Mouse (Mus musculus): Measurements from ENCODE around the gene Tgm7. TPM values are rescaled to one million over a fixed set of nuclear protein-coding genes. Genes with fewer than 3 reads are reported as not detected.
"Not testable (repeated sequence)": the region's sequence is repeated elsewhere in the genome, so short reads cannot be mapped to it uniquely, and the experiment has no call there.

Tgm7 gene
- polyA plus RNA-seq, 1 experiment, result not detected

GRCm38 (mm10) chr2:121137371-121137770 lies 27.8 kb upstream of the Tgm7 start:
- TF ChIP-seq POLR2A (IDR thresholded peaks at IDR 0.05; ENCODE audit: borderline replicate concordance, control insufficient read depth, low read depth, low read length) (no peak), CTCF (IDR thresholded peaks at IDR 0.05; ENCODE audit: control insufficient read depth, insufficient read depth, low read length) (no peak)
- Histone ChIP-seq H3K4me1 (ENCODE audit: control insufficient read depth, insufficient read depth, low read length) (peaks cover 3% of the 10 kb centered on the region; the same call in 1 of the 2 replicates), H3K27ac (ENCODE audit: control insufficient read depth, insufficient read depth, low read depth, low read length, poor library complexity) (no peak overlapping the region), H3K4me3 (replicated peaks; ENCODE audit: control insufficient read depth, low read depth, low read length) (no peak overlapping the region)
- WGBS, result 61% methylated on average over 4 of the region's 4 CpGs

GRCm38 (mm10) chr2:121132822-121133221 lies 23.2 kb upstream of the Tgm7 start:
- no peaks in the 10 kb centered on the region for H3K4me1 ChIP-seq (ENCODE audit: control insufficient read depth, insufficient read depth, low read length)
- H3K27ac ChIP-seq (ENCODE audit: control insufficient read depth, insufficient read depth, low read depth, low read length, poor library complexity), result no peak overlapping the region
- TF ChIP-seq CTCF (IDR thresholded peaks at IDR 0.05; ENCODE audit: control insufficient read depth, insufficient read depth, low read length) (no peak), POLR2A (IDR thresholded peaks at IDR 0.05; ENCODE audit: borderline replicate concordance, control insufficient read depth, low read depth, low read length) (no peak)
- 63% methylated on average over 1 of the region's 1 CpGs for WGBS
- no peak overlapping the region for H3K4me3 ChIP-seq (replicated peaks; ENCODE audit: control insufficient read depth, low read depth, low read length)

DNA sequence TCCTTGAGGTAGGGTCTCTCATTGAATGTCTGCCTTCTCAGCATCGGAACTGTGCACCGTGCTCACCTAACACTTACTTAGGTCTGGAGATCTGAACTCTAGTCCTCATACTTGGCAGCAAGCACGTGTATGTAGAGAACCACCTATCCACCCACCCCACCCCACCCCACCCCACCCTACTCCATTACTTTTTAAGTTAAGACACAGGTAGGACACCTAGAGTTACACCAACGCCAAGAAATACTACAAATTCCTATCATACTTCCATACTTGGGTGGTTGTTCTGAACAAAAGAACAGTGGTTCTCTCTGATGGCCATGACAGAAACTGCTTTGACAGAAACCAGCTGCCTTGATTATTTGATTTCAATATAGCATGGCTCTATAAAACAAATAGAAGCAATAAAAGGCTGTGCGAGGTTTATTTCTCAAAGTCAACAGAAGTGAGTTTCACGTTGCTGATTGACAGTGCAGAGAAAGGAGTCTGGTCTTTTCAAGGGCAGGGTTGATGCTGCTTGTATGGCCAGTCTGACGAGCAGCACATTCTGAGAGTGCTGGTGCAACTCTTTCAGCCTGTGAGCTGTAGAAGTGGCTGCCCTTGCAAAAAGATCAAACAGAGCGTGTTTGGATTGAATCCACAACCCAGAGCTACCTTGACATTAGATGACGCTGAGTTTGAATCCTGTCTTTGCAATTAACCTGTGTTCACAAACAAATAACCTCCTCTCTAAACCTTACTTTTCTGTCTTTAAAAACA lies 19.4 kb upstream of the Tgm7 start:
- whole genome bisulfite sequencing, result 74% methylated on average over 9 of the region's 9 CpGs
- TF ChIP-seq POLR2A (IDR thresholded peaks at IDR 0.05; ENCODE audit: borderline replicate concordance, control insufficient read depth, low read depth, low read length) (no peak), CTCF (IDR thresholded peaks at IDR 0.05; ENCODE audit: control insufficient read depth, insufficient read depth, low read length) (no peak)

GRCm38 (mm10) chr2:121127536-121127935 lies 17.9 kb upstream of the Tgm7 start:
- H3K27ac ChIP-seq (ENCODE audit: control insufficient read depth, insufficient read depth, low read depth, low read length, poor library complexity), result no peak overlapping the region
- TF ChIP-seq CTCF (IDR thresholded peaks at IDR 0.05; ENCODE audit: control insufficient read depth, insufficient read depth, low read length), result no peak
- no peak overlapping the region for H3K4me3 ChIP-seq (replicated peaks; ENCODE audit: control insufficient read depth, low read depth, low read length)
- no peaks in the 10 kb centered on the region; the same call in 1 of the 2 replicates for H3K4me1 ChIP-seq (ENCODE audit: control insufficient read depth, insufficient read depth, low read length)
- 84% methylated on average over 1 of the region's 1 CpGs for WGBS

More for the DNA sequence above, 19.4 kb upstream of the Tgm7 start:
- H3K4me1 ChIP-seq (ENCODE audit: control insufficient read depth, insufficient read depth, low read length), result no peaks in the 10 kb centered on the region; the same call in 1 of the 2 replicates
- H3K4me3 ChIP-seq (replicated peaks; ENCODE audit: control insufficient read depth, low read depth, low read length), result no peak overlapping the region
- H3K27ac ChIP-seq (ENCODE audit: control insufficient read depth, insufficient read depth, low read depth, low read length, poor library complexity), result no peak overlapping the region

- H3K27ac ChIP-seq (ENCODE audit: control insufficient read depth, insufficient read depth, low read depth, low read length, poor library complexity); H3K4me3 ChIP-seq (replicated peaks; ENCODE audit: control insufficient read depth, low read depth, low read length); H3K4me1 ChIP-seq (ENCODE audit: control insufficient read depth, insufficient read depth, low read length): not testable (repeated sequence)
- 86% methylated on average over 5 of the region's 5 CpGs for WGBS
These were observed 16.7 kb upstream of the Tgm7 start for GRCm38 (mm10) chr2:121126302-121126701.

GRCm38 (mm10) chr2:121119260-121119659 lies 9.7 kb upstream of the Tgm7 start:
- Histone ChIP-seq H3K4me3 (replicated peaks; ENCODE audit: control insufficient read depth, low read depth, low read length) (no peak overlapping the region), H3K4me1 (ENCODE audit: control insufficient read depth, insufficient read depth, low read length) (no peaks in the 10 kb centered on the region), H3K27ac (ENCODE audit: control insufficient read depth, insufficient read depth, low read depth, low read length, poor library complexity) (no peak overlapping the region)
- 80% methylated on average over 3 of the region's 3 CpGs for WGBS
- TF ChIP-seq CTCF (IDR thresholded peaks at IDR 0.05; ENCODE audit: control insufficient read depth, insufficient read depth, low read length) (no peak), POLR2A (IDR thresholded peaks at IDR 0.05; ENCODE audit: borderline replicate concordance, control insufficient read depth, low read depth, low read length) (no peak)

DNA sequence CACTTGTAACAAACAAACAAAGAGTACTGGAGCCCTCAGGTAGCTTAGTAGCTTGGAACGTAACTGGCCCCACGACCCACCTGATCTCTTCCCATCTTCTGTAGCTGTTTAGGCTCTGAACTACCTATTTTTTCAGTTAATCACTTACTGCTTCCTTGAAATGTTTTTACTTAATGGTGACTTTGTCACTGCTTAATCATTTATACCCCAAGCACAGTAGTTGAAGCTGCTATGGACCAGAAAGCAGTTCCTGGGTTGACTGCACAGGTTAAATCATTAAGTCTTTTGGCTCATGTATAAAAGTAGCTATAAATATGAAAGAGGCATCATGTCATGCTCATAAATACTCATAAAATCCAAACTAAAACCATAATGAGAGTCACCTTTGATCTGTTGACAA lies 5.8 kb upstream of the Tgm7 start:
- Histone ChIP-seq H3K4me3 (replicated peaks; ENCODE audit: control insufficient read depth, low read depth, low read length) (no peak overlapping the region), H3K4me1 (ENCODE audit: control insufficient read depth, insufficient read depth, low read length) (no peaks in the 10 kb centered on the region), H3K27ac (ENCODE audit: control insufficient read depth, insufficient read depth, low read depth, low read length, poor library complexity) (no peak overlapping the region)
- TF ChIP-seq POLR2A (IDR thresholded peaks at IDR 0.05; ENCODE audit: borderline replicate concordance, control insufficient read depth, low read depth, low read length) (no peak), CTCF (IDR thresholded peaks at IDR 0.05; ENCODE audit: control insufficient read depth, insufficient read depth, low read length) (no peak)
- WGBS, result 81% methylated on average over 2 of the region's 2 CpGs

GRCm38 (mm10) chr2:121105940-121106339 lies 3.7 kb downstream of the Tgm7 start:
- H3K27ac ChIP-seq (ENCODE audit: control insufficient read depth, insufficient read depth, low read depth, low read length, poor library complexity), result no peak overlapping the region
- TF ChIP-seq CTCF (IDR thresholded peaks at IDR 0.05; ENCODE audit: control insufficient read depth, insufficient read depth, low read length) (no peak), POLR2A (IDR thresholded peaks at IDR 0.05; ENCODE audit: borderline replicate concordance, control insufficient read depth, low read depth, low read length) (no peak)

GRCm38 (mm10) chr2:121102051-121102450 lies 7.5 kb downstream of the Tgm7 start:
- Histone ChIP-seq H3K4me3 (replicated peaks; ENCODE audit: control insufficient read depth, low read depth, low read length) (no peak overlapping the region), H3K4me1 (ENCODE audit: control insufficient read depth, insufficient read depth, low read length) (no peaks in the 10 kb centered on the region), H3K27ac (ENCODE audit: control insufficient read depth, insufficient read depth, low read depth, low read length, poor library complexity) (no peak overlapping the region)
- 13% methylated on average over 9 of the region's 9 CpGs for WGBS
- no peak for TF ChIP-seq POLR2A (IDR thresholded peaks at IDR 0.05; ENCODE audit: borderline replicate concordance, control insufficient read depth, low read depth, low read length)
- peak; percentile 33; the same call in 1 of the 2 replicates for TF ChIP-seq CTCF (IDR thresholded peaks at IDR 0.05; ENCODE audit: control insufficient read depth, insufficient read depth, low read length)

More at GRCm38 (mm10) chr2:121105940-121106339, 3.7 kb downstream of the Tgm7 start:
- Histone ChIP-seq H3K4me3 (replicated peaks; ENCODE audit: control insufficient read depth, low read depth, low read length) (no peak overlapping the region), H3K4me1 (ENCODE audit: control insufficient read depth, insufficient read depth, low read length) (no peaks in the 10 kb centered on the region)

Data from bone marrow, adult 2 months (tissue).